Mouse (Mus musculus): ENCODE results near the gene Keap1. TPM values are rescaled to one million over a fixed set of nuclear protein-coding genes. Genes with fewer than 3 reads are reported as not detected.

Keap1 gene
- 63.2 and 85.9 TPM in 2 replicates for polyA plus RNA-seq (2012; rRNA removed; ENCODE audit: low replicate concordance)

DNA sequence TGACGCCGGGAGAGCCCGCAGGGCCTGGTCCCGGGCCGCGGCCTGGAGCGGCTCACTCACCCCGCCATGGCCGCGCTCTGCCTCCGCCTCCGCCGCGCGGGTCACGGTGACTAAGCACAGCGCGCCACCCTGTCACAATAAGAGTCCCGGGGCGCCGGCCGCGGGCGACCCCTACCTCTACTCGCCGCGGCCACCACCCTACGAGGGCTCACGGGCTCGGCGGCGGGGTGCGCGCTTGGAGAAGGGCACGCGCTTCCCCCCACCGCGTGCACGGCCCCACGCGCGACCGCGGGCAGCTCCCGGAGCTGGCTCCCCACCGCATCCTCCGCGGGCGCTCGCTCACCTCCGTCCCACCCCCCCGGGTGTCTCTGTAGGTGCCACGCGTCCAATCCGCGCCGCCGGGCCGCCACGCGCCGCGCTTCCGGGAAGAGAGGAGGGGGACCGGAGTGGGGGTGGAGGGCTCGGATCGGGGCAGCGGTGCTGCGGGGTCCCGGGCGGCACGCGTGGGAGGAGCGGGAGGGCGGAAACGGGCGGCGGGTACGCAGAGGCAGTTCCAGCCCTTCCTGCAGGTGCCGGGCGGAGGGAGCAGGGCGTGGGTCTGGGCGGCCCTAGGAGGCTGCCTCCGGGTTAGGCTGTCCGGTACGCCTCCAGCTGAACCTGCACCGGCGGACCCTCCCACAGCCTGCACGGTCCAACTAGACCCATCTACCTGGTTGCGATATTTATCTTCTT, at the start of gene Keap1:
TSS of gene Keap1 (minus strand) at position 629 of the 732 bp plus-strand sequence.

GRCm38 (mm10) chr9:21287571-21288402, 48.6 kb upstream of the Keap1 start, which contains the start of gene Kri1:
Gene Kri1, minus strand, starts transcription at chr9:21287969.

GRCm38 (mm10) chr9:21265000-21265561, 25.9 kb upstream of the Keap1 start, which contains the start of gene Atg4d:
Gene Atg4d, plus strand, starts transcription at chr9:21265293.

DNA sequence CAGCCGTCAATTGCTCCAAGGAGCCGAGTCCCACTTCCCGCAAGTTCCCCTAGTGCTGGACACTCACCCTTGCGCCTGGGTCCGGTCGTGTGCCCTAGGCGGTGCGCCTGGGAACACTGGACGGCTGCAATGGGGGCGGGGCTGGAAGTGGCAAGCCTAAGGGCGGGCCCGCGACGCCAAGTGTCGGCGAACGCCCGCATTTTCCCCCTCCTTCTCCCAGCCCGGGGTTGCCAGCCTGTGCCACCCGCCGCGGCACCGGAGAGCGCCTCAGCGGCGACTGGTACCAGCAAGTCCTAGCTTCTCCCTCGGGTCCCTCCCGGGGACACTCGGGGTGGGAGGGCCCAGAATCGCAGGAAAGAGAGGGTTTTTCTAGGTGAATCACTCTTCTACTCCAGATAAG, 9.2 kb upstream of the Keap1 start, which contains the start of gene S1pr5:
TSS of gene S1pr5 (minus strand) at position 118 of the 400 bp plus-strand sequence.

Other genes starting within 250 kb of the Keap1 start
- gene Mrpl4, start 236.6 kb downstream of the Keap1 start, polyA plus RNA-seq (2012; rRNA removed; ENCODE audit: low replicate concordance) = 120 and 141 TPM in 2 replicates
- 23.9 and 35.6 TPM in 2 replicates for gene Icam1, start 223.4 kb downstream of the Keap1 start, polyA plus RNA-seq (2012; rRNA removed; ENCODE audit: low replicate concordance)
- gene Icam4, start 210.0 kb downstream of the Keap1 start, polyA plus RNA-seq (2012; rRNA removed; ENCODE audit: low replicate concordance) = 0.16 and 0.45 TPM in 2 replicates
- 0.13 and 1.3 TPM in 2 replicates for gene Icam5, start 207.3 kb downstream of the Keap1 start, polyA plus RNA-seq (2012; rRNA removed; ENCODE audit: low replicate concordance)
- 0.39 TPM in 1 of 2 replicates, not detected in the other for gene Zglp1, start 172.3 kb downstream of the Keap1 start, polyA plus RNA-seq (2012; rRNA removed; ENCODE audit: low replicate concordance)
- gene Gm49373, start 166.3 kb downstream of the Keap1 start, polyA plus RNA-seq (2012; rRNA removed; ENCODE audit: low replicate concordance) = 0.19 and 0.48 TPM in 2 replicates
- 67.7 and 90.0 TPM in 2 replicates for gene Fdx1l, start 165.7 kb downstream of the Keap1 start, polyA plus RNA-seq (2012; rRNA removed; ENCODE audit: low replicate concordance)
- gene Gm38431, start 147.4 kb downstream of the Keap1 start, polyA plus RNA-seq (2012; rRNA removed; ENCODE audit: low replicate concordance) = 1.6 and 3.5 TPM in 2 replicates
- gene Raver1, start 147.4 kb downstream of the Keap1 start, polyA plus RNA-seq (2012; rRNA removed; ENCODE audit: low replicate concordance) = 38.5 and 87.3 TPM in 2 replicates
- 30.7 and 32.8 TPM in 2 replicates for gene Tyk2, start 108.1 kb downstream of the Keap1 start, polyA plus RNA-seq (2012; rRNA removed; ENCODE audit: low replicate concordance)
- gene Cdc37, start 89.4 kb downstream of the Keap1 start, polyA plus RNA-seq (2012; rRNA removed; ENCODE audit: low replicate concordance) = 55.1 and 87.0 TPM in 2 replicates
- gene Pde4a, start 73.6 kb downstream of the Keap1 start, polyA plus RNA-seq (2012; rRNA removed; ENCODE audit: low replicate concordance) = 14.4 and 17.0 TPM in 2 replicates
- gene S1pr5, start 9.1 kb upstream of the Keap1 start, polyA plus RNA-seq (2012; rRNA removed; ENCODE audit: low replicate concordance) = 0.46 and 1.4 TPM in 2 replicates
- gene Atg4d, start 25.9 kb upstream of the Keap1 start, polyA plus RNA-seq (2012; rRNA removed; ENCODE audit: low replicate concordance) = 27.9 and 34.3 TPM in 2 replicates
- 24.1 and 24.6 TPM in 2 replicates for gene Kri1, start 48.6 kb upstream of the Keap1 start, polyA plus RNA-seq (2012; rRNA removed; ENCODE audit: low replicate concordance)
- gene Cdkn2d, start 52.0 kb upstream of the Keap1 start, polyA plus RNA-seq (2012; rRNA removed; ENCODE audit: low replicate concordance) = 28.0 and 33.8 TPM in 2 replicates
- gene Ap1m2, start 73.0 kb upstream of the Keap1 start, polyA plus RNA-seq (2012; rRNA removed; ENCODE audit: low replicate concordance) = 0.10 and 24.9 TPM in 2 replicates
- 49.0 and 101 TPM in 2 replicates for gene Slc44a2, start 81.3 kb upstream of the Keap1 start, polyA plus RNA-seq (2012; rRNA removed; ENCODE audit: low replicate concordance)
- 29.9 and 86.4 TPM in 2 replicates for gene Ilf3, start 128.5 kb upstream of the Keap1 start, polyA plus RNA-seq (2012; rRNA removed; ENCODE audit: low replicate concordance)
- gene Qtrt1, start 172.5 kb upstream of the Keap1 start, polyA plus RNA-seq (2012; rRNA removed; ENCODE audit: low replicate concordance) = 17.1 and 58.6 TPM in 2 replicates
- gene Dnm2, start 185.5 kb upstream of the Keap1 start, polyA plus RNA-seq (2012; rRNA removed; ENCODE audit: low replicate concordance) = 95.2 and 101 TPM in 2 replicates